Mouse (Mus musculus): ENCODE data around the gene Plekhh1.
"Not testable (repeated sequence)": the region's sequence is repeated elsewhere in the genome, so short reads cannot be mapped to it uniquely, and the experiment has no call there.

The Plekhh1 gene

DNA sequence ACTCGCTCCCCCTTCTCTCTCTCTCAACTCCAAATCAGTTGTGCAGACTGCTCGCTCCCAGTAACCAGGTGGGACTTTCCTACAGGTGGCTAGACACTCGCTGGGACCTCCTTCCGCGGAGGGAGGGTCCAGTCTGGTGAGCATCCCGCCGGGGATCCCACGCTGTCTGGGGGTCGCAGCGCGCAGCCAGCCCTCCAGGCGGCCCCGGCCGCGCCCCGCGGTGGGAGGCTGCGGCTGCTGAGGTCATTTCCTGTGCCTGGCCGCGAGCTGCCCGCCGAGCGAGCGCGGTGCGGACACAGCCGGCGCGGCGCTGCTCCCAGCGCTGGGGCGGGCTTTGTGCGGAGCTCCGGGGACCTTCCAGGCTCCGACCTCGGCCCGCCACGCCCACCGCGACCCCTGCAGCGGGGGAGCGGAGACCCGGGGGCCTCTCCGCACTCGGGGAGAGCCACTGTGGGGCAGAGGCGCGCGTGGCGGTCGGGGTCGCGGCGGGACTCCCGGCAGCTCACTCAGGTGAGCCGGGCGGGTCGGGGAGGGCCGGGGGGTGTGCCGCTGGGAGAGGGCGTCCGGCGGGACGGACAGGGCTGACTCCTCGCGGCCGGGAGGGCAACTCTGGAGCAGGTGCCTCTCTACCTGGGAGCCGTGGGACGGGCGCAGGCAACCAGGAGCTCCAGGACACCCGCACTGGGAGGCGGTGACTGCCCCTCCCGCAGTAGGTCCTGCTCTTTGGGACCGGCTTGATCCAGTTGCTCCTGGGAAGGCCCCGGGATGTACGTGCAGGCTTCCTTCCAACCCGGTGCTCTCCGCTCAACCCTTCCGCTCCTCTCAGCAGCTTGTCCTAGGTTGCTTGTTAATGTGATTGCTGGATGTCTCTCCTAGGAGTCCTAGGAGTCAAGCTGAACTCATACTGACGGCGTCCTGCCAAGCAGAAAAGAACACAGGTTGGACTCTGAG is at the start of gene Plekhh1:
Plekhh1 (plus strand) TSS at position 253 of the 951 bp plus-strand sequence.
- peak; percentile 40 to 51 for DNase-seq (ENCODE audit: low spot score in 2 of 2)

DNA sequence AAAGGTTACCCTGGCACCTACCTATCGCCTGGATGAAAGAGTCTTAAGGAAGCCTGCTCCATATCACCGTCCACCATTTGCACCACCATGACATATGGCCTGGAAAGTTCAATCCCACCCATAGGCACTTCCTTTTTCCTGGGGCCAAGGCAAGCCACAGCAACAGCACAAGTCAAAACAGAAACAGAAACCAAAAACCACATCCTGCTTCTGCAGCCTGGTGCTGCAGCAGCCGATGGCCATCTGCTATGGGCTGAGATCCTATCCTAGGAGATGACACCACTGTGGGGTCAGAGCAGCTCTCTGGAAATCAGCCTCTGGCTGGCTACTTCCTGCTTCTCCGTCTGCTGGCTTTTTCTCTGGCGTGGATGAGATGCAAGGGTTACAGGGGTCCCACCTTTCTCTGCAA is 48.3 kb upstream of the Plekhh1 start:
- no peak for DNase-seq (ENCODE audit: low spot score in 2 of 2)

DNA sequence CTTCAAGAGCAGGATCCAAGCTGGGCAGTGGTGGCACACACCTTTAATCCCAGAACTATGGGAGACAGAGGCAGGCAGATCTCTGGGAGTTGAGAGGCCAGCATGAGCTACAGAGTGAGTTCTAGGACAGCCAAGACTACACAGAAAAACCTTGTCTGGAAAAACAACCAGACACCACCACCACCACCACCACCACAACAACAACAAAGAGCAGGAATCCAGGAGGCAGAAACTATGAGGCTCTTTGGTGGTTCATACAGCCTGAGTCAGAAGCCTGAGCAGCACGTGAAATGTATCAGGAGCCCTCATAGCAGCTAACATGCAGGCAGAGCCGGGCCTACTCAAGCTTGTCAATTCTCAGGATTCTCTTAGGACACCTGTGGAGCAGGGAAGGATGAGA is 47.8 kb upstream of the Plekhh1 start:
- no peak for DNase-seq (ENCODE audit: low spot score in 2 of 2)

DNA sequence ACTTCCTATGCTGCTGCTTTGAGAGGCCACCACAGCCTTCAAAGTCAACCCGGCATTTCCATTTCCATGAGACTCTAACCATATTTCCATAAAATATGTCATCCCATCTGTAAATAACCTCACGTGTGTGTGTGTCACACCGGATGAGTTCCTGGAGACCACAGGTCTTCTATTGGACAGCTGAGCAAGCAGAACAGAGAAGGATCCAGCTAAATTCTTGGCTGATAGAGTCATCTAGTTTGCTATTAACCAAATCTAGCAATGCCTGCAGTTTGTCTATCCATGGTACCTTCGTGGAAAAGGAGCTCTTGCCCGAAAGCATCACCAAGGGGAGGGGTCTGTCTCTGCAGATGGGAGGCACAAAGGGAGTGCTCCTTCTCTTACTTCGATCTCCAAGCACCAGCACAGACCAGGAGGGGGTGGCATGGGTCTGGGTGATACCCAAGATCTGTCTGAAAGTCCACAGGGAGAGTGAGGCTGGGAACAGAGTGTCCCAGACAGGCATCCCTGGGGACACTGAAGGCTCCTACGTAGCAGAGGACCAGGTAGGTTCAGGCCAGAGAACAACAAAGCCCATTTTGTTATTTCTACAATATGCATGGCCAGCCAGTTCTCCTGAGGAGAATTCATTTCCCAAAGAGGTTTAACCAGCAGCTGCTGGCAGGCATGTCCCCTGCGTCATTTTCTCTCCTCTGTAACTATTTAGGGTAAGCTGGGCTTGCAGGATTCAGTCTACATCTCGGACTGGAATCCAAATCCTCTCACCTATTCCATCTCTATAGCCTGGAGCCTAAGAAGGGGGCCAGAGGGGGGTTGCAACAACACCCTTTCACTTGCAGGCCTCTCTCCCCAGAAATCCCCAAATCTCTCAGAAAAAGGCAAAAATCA is 46.8 kb upstream of the Plekhh1 start:
- DNase-seq (ENCODE audit: low spot score in 2 of 2), result no peak

DNA sequence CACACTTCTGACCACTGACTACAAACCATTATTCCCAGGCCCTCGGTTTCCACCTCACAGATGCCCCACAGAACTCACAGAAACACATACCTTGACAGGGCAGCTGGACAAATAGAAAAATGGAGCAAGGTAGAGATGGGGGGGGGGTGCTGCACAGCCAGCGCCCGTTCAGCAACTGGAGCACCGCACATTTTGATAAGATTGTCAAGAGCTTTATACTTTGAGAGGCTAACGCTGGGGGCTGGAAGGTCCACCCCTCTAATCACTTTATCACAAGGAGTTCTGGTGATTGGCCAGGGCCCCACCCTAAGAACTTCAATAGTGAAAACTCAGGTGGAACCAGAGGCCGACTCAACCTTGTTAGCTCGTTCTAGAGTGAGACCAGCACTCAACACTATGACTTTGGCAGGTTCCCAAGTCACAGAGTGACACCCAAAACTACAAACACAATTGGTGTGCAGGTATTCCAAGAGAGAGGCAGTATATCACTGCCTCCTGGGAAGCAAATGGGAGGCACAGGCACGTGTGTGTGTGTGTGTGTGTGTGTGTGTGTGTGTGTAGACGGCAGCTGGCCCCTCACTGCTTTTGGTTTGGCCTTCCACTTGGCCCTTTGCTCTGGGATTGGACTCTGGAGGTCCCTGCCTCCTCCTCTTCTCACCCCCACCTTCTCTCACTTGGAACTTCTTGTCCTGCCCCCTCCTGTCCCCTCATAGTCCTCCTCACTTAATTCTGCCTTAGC is 45.5 kb upstream of the Plekhh1 start:
- no peak for DNase-seq (ENCODE audit: low spot score in 2 of 2)

DNA sequence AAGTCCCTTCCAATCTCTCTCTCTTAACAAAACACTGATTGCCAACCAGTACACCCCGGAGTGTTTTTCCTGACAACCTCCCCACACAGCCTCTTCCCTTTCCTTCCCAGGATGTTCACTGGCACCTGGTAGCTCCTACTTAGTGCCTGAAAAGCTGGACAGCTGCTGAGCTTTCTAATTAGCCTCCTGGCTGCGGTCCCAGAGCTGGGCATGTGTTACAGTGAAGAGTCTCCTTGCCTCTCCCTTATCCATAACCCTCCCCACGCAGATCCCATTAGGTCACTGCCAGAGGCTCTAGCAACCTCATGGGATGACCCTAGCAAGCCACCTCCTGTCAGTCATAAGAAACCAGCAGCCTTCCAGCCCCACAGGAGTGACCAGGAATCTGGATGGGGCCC is 44.9 kb upstream of the Plekhh1 start:
- no peak for DNase-seq (ENCODE audit: low spot score in 2 of 2)

DNA sequence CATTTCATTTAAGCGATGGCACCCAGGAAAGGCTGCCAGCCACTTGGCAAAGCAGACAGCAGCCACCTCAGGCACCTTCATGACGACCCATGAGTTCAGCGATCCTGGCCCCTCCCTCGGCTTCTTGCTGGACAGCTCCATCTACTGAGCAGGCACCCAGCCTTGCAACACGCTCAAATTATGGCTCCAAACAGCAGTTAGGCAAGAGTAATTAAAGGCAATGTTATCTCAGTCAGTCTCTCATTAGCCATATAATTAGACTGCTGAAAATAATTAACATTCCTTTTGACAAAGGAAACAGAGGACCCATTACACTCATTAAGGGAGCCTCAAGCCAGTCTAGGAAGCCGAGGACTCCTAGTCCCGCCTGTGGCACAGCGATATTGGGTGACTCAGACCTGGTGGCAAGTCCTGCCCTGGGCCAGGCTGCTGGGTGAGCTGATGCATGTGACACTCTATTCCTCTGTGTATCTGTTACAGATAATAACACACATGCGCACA is 41.3 kb upstream of the Plekhh1 start:
- DNase-seq (ENCODE audit: low spot score in 2 of 2), result no peak

DNA sequence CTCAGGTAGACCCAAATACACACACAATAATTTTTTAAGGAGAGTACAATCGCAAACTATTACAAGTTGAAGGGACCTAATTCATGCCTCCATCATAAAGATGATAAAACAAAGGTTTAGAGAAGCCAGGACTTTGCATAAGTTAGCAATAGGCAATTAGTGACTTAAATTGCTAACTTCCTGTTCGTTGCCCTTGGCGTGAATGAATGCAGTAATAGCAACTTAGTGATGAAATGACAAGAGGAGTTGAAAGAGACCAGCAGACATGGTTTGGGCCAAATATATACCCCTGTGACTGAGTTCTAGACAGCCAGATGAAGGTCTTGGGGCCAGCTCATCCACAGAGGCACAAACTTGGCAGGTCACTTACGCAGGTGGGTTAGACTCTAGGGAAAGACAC is 32.7 kb upstream of the Plekhh1 start:
- no peak for DNase-seq (ENCODE audit: low spot score in 2 of 2)

DNA sequence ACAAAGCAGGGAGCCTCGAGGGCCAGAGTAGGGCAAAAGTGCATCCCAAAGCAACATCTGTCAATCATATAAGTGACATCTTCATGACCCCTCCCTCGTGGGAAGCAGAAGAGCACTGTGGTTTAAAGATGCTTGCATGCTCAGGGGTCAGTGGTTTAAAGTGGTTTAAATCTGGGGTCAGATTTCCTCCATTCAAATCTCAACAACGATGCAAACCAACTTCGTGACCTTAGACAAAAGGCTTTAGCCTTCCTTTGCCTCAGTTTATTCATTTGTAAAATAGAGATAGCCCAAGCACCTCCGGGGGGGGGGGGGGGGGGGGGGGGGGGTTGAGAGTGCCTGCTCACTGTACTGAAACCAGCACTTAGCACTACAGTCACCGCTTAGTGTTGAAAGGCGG is 32.3 kb upstream of the Plekhh1 start:
- no peak for DNase-seq (ENCODE audit: low spot score in 2 of 2)

DNA sequence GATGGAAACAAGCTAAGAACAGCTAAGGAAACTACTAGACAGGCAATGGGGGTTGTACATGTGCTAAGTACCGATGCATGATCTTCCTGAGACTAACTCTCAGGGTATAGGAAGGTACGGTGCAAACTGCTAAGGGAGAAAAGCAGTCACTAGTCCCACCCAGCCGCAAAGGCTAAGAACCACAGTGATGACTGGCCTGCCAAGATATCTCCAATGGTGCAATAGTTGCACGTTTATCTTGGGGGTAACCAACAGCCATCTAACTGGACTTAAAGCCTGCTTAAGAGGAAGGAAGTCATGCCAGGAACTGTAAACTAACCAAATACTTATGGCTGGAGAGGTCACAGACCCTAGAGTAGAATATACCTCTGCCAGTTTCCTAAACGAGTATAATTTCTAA is 26.6 kb upstream of the Plekhh1 start:
- no peak for DNase-seq (ENCODE audit: low spot score in 2 of 2)

DNA sequence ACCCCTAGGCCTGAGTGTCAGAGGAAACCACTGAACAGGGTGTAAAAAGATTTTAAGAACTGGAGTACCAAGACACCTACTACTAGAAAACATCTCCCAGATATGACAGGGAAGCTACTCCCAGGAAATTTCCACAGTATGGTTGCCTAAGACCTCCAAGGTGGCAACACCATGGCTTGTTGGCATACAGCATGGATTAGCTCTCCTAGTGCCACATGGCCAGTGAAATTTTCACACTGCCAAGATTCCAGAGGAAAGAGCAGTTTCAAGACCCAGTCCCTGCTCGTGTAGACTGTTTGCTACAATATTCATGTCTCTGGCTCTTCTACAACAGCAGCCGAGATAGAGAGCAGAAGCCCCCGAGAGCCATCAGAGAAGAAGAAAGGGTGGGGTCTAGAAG is 26.0 kb upstream of the Plekhh1 start:
- no peak for DNase-seq (ENCODE audit: low spot score in 2 of 2)

DNA sequence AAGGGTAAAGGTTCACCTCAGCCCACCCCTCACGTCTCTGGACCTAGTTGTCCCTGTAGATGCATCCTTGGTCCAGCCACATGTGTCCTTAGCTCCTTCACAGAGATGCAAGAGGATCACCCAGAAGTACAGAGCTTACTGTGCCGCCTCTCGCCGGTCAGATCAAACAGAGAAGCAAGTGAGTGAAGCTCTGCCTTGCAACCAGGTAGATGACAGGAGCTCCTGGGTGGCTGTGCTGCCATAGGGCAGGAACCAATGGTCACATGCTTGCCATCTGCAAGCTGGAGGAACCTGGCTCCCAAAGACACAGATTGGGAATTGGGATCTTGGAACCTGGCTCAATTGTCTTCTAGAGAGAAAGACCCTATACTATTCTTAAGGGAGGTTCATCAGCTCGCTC is 23.5 kb upstream of the Plekhh1 start:
- no peak for DNase-seq (ENCODE audit: low spot score in 2 of 2)

DNA sequence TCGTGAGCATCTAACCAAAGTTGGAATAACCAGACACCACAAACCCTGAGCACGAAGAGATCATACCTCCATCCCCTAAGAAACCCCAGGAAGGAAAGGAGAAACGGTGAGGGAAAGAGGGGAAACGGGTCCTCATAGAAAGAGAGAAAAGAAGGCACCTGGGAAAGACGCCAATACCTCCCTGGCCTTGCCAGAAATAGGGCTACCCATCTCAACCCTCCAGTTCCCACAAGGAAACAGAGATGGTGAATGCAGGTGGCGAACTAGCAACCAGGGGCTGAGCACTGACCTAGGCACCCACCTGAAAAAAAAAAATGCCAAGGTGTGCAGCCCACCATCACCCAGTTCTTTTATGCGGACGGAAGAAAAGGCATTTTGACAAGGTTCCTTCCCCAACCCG is 22.9 kb upstream of the Plekhh1 start:
- DNase-seq (ENCODE audit: low spot score in 2 of 2), result no peak

DNA sequence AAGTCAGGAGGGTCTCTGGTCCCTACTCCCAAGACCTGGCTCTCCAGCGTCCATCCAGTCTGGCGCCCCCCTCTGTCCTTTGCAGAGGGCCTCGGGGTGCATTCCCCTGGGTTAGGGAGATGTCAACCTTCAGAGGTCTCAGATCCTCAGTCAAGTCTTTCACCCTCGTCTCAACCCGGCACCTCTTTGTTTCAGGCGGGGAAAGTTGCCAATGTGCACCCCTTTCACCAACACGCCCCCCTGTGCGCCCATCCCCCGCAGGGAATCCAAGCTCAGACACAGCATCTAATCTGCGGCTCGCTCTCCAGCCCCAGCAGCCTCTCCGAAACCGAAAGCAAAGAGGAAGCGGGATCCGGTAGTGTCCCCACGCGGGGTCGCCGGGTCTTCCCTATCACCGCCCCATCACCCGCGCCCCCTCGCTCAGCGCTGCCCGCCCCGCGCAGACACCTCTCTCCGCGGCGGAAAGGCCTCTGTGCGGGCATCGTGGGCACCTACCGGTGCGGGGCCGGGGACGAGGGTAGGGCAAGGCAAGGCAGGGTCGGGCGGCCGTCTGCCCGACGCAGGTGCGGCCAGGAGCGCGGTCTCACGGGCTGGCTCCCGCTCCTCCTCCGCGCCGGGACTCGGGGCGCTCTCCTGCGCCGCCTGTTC is 22.4 kb upstream of the Plekhh1 start:
- DNase-seq (ENCODE audit: low spot score in 2 of 2), result peak; percentile 23 to 43

DNA sequence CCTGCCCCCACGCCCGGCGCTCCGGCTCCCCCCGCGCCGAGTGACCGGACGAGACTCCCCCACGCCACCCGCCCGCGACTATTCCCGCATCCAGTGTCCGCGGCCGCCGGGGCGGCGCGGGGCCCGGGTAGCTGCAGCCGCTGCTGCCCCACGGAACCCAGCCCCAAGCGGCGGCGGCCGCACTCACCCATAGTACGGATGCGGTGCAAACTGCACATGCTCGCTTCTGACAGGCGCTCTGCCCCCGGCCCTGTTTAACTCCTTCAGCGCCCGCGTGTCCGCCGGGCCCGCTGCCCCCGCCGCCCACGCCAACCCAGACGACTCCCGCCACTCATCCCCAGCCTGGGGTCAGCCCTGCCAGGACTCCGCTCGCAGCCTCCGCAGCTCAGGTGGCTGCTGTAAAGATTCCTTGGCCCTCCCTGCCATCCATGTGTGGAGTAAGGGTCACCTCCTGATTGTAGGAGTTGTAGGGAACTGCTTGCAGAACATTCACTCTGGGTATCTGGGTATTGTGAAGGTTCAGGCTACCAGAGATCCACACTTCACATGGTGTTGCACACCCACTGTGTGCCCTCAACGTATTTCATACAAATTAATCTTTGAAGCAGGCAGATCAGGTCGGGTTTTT is 21.7 kb upstream of the Plekhh1 start, which contains the start of gene Tmem229b:
Tmem229b (minus strand) TSS at position 502 of the 628 bp plus-strand sequence.
- peak; percentile 36 to 40 for DNase-seq (ENCODE audit: low spot score in 2 of 2)

DNA sequence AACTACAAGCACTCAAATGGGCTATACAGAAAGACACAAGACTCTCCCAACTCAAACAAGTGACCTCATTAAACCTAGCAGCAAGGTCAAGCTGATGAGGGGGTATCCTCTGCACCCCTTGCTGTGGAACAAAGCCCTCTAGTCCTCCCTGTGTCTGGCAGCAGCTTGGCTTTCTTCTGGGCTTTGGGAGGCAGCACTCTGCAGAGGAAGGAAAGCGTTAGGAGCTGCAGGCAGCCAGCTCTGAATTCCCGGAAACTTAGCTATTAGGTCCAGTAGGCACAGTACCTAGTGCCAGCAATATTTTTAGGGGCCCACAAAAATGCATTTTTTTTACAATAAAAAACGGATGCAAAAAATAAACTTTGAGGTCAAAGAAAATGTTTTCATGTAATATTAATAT is 18.4 kb upstream of the Plekhh1 start:
- no peak for DNase-seq (ENCODE audit: low spot score in 2 of 2)

DNA sequence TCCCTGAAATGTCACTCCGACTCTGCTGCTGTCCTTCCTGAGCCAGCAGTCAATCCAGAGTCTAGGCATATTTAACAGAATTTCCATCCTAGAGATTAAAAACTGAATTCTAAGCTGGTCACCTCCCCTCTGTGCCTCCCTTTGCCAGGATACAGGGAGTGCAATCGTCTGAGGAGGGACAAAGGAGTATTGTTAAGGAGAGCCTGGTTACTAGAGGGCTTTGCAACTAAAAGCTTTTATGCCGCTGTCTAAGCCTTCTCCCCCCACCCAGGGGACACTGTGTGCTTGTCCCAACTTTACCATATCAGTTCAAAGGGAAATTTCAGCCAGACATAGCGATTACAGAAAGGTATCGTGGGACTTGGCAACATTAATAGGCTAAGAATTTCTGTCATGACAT is 12.9 kb upstream of the Plekhh1 start:
- no peak for DNase-seq (ENCODE audit: low spot score in 2 of 2)

DNA sequence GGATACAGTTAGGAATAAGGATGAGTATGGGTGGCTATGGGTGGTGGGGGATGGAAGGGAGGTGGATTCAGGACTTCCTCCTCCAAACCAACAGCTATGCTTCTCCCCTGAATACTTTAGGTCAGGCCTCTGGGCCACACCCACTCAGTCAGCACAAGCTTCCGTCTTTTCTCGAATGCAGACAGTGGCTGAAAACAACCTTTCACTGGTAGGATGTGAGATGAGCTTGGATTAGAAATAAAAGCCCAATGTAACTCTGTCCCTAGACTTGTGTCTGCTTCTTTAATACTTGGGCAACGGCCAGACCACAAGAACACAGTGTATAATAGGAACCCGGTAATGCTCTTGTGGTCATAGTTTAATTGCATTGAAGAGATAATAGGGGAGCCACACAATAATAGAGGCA is 11.0 kb upstream of the Plekhh1 start:
- DNase-seq (ENCODE audit: low spot score in 2 of 2), result no peak

DNA sequence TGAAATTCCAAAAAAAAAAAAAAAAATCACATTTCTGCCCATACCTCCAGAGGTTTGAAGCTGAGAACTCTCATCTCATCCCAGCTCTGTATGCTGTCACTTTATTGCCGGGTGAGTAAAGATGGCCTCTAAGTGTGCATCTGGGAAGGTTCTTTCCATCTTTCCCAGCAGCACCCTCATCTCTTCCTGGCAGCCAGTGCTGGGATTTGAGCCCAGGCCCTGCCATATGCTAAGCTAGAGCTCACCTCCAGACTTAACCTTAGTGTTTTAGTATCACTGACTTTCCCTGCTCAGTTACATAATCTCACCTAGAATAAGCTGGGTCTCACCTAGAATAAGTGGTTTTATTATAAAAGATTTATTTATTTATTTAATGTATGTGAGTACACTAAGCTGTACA is 7.1 kb upstream of the Plekhh1 start:
- DNase-seq (ENCODE audit: low spot score in 2 of 2), result no peak

DNA sequence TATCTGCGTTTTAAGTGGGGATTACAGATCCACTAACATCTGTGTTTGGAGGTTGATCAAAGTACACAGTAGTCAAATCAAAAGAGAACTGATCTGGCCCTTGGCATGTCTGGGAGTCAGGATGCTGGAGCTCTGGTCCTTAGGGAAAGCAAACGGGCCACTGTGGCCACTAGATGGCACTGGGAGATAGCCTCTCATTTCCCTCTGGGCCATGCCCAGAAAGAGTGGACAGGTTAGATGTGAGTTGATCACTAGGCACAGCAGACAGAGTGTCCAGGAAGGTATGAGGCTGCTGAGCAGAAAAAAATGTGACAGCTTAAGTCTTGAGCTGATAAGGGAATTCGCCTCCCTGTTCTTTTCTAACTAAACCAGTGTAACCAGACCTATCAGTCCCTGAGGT is 6.1 kb upstream of the Plekhh1 start:
- DNase-seq (ENCODE audit: low spot score in 2 of 2), result peak; percentile 45 to 74

DNA sequence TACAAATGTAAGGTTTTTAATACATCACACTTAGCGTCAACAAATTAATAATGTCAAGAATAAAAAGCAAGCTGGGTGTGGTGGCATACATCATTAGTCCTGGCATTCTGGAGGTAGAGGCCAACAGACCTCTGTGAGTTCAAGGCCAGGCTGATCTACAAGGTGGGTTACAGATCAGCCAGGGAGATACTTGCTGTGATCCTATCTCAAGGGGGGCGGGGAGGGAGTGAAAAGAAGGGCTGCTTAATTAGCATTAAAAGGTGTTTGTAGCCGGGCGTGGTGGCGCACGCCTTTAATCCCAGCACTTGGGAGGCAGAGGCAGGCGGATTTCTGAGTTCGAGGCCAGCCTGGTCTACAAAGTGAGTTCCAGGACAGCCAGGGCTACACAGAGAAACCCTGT is 1.4 kb upstream of the Plekhh1 start:
- DNase-seq (ENCODE audit: low spot score in 2 of 2), result not testable (repeated sequence)

Measured in urinary bladder, postnatal 36 days (tissue).